Mouse (Mus musculus) spleen, adult 2 months (tissue): ENCODE data around the gene Gmfg.

Experiments used
- CTCF ChIP-seq: fragments of 200-500 bp; IDR thresholded peaks from 2 replicates; pipeline ENCODE4 v1.5.1; 2011; ENCODE audit warnings: mild to moderate bottlenecking, inconsistent platforms; ENCODE audit not compliant: insufficient read depth, insufficient read length, insufficient replicate concordance; ENCODE audit errors: extremely low read depth
- POLR2A ChIP-seq: fragments of 200-500 bp; IDR thresholded peaks from 2 replicates; pipeline ENCODE4 v1.6.1; 2011; ENCODE audit warnings: low read depth, low read length, inconsistent platforms

DNA sequence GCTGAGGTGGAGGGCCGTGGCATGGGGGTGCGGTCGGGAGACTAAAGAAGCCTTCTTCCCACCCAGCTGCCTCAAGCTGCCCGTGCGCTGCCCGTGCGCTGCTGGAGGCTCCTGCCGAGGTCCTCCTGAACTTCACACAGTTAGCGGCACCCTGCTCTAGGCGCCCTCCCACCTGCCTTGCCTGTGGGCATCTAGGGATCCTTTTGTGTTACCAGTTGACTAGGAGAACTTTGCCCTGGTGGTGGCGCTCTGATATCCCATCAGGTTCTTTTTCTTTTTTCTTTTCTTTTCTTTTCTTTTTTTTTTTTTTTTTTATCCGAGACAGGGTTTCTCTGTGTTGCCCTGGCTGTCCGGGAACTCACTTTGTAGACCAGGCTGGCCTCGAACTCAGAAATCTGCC is 53.7 kb downstream of the Gmfg start:
- TF ChIP-seq CTCF (no peak), POLR2A (no peak)
